Mouse (Mus musculus) layer of hippocampus, adult 18-20 months (tissue): ENCODE results near the gene Tex2. TPM values are rescaled to one million over a fixed set of nuclear protein-coding genes. Genes with fewer than 3 reads are reported as not detected.
A peak's percentile ranks its signal among the peaks of the same experiment; 100 is the strongest.
"Not testable (repeated sequence)": the region's sequence is repeated elsewhere in the genome, so short reads cannot be mapped to it uniquely, and the experiment has no call there.

Experiments used
- DNase-seq, 2 experiments: peaks; one replicate each; pipeline ENCODE4 v3.0.0; 2022; ENCODE audit warnings: low spot score in 2 of 2
- total RNA-seq, 2 experiments: library from RNA; stranded (reverse); gene quantifications; 2 replicates each; pipeline ENCODE4 v1.2.3; 2021

Gene Tex2
- total RNA-seq, 2 experiments from 2014 or later: 146 to 158 TPM

GRCm38 (mm10) chr11:106622056-106622455, 8.8 kb upstream of the Tex2 start:
- no peak for DNase-seq

GRCm38 (mm10) chr11:106618768-106619167, 5.5 kb upstream of the Tex2 start:
- DNase-seq: not testable (repeated sequence)

- DNase-seq: no peak
Measured at GRCm38 (mm10) chr11:106617821-106618580, 4.8 kb upstream of the Tex2 start.

- DNase-seq: no peak
Measured at GRCm38 (mm10) chr11:106615561-106615960, 2.3 kb upstream of the Tex2 start.

GRCm38 (mm10) chr11:106614339-106614645, 1.1 kb upstream of the Tex2 start:
- DNase-seq: no peak

GRCm38 (mm10) chr11:106613638-106614338, 565 bp upstream of the Tex2 start:
- no peak for DNase-seq

- peak; percentile 12 to 57 for DNase-seq
Measured at GRCm38 (mm10) chr11:106612209-106612960, 838 bp downstream of the Tex2 start.

GRCm38 (mm10) chr11:106609731-106610130, 3.5 kb downstream of the Tex2 start:
- DNase-seq: no peak

GRCm38 (mm10) chr11:106607316-106607715, 5.9 kb downstream of the Tex2 start:
- DNase-seq: no peak

- no peak for DNase-seq
Measured at GRCm38 (mm10) chr11:106606042-106606441, 7.2 kb downstream of the Tex2 start.

- DNase-seq: no peak
Measured at GRCm38 (mm10) chr11:106603230-106603629, 10.0 kb downstream of the Tex2 start.

GRCm38 (mm10) chr11:106600124-106600523, 13.1 kb downstream of the Tex2 start:
- DNase-seq: no peak

- DNase-seq: no peak
Measured at GRCm38 (mm10) chr11:106599345-106599744, 13.9 kb downstream of the Tex2 start.

- no peak for DNase-seq
Measured at GRCm38 (mm10) chr11:106598339-106598738, 14.9 kb downstream of the Tex2 start.

- no peak for DNase-seq
Measured at GRCm38 (mm10) chr11:106597737-106598330, 15.4 kb downstream of the Tex2 start.

- DNase-seq: no peak
Measured at GRCm38 (mm10) chr11:106591183-106591582, 22.0 kb downstream of the Tex2 start.

GRCm38 (mm10) chr11:106590143-106590542, 23.1 kb downstream of the Tex2 start:
- DNase-seq: no peak

GRCm38 (mm10) chr11:106588781-106589180, 24.4 kb downstream of the Tex2 start:
- DNase-seq: no peak

- DNase-seq: no peak
Measured at GRCm38 (mm10) chr11:106587786-106588519, 25.3 kb downstream of the Tex2 start.

- DNase-seq: no peak
Measured at GRCm38 (mm10) chr11:106583801-106584200, 29.4 kb downstream of the Tex2 start.

GRCm38 (mm10) chr11:106581357-106581756, 31.9 kb downstream of the Tex2 start:
- no peak for DNase-seq
